Mouse (Mus musculus) forebrain, embryonic 15.5 days (tissue): Measurements from ENCODE around the gene Aldh3b3. TPM values are rescaled to one million over a fixed set of nuclear protein-coding genes. Genes with fewer than 3 reads are reported as not detected.
"Not testable (repeated sequence)": the region's sequence is repeated elsewhere in the genome, so short reads cannot be mapped to it uniquely, and the experiment has no call there.

Source experiments
- ATAC-seq: fragments of 200-750 bp; cut with Nextera tagmentation; replicated peaks from 2 replicates; pipeline ENCODE4 v1.8.0; 2017; ENCODE audit warnings: mild to moderate bottlenecking, moderate TSS enrichment, moderate library complexity
- H3K27ac ChIP-seq: fragments of 300-500 bp; sonication (generic); replicated peaks from 2 replicates; pipeline ENCODE4 v1.5.1; 2015; ENCODE audit warnings: mild to moderate bottlenecking, inconsistent platforms
- H3K27me3 ChIP-seq: fragments of 300-500 bp; sonication (generic); 2 replicates; pipeline ENCODE4 v1.6.1; 2015; ENCODE audit warnings: inconsistent platforms
- H3K36me3 ChIP-seq: fragments of 300-500 bp; sonication (generic); 2 replicates; pipeline ENCODE4 v1.6.1; 2015; ENCODE audit warnings: mild to moderate bottlenecking, inconsistent platforms
- H3K4me1 ChIP-seq: fragments of 300-500 bp; sonication (generic); 2 replicates; pipeline ENCODE4 v1.6.1; 2015; ENCODE audit warnings: inconsistent platforms
- H3K4me2 ChIP-seq: fragments of 300-500 bp; sonication (generic); replicated peaks from 2 replicates; pipeline ENCODE4 v1.6.1; 2015; ENCODE audit warnings: mild to moderate bottlenecking, inconsistent platforms
- H3K4me3 ChIP-seq: fragments of 300-500 bp; sonication (generic); 2 replicates; pipeline ENCODE4 v1.5.1; 2015; ENCODE audit warnings: mild to moderate bottlenecking, inconsistent platforms
- H3K9ac ChIP-seq: fragments of 300-500 bp; sonication (generic); replicated peaks from 2 replicates; pipeline ENCODE4 v1.6.1; 2015; ENCODE audit warnings: mild to moderate bottlenecking, inconsistent platforms
- H3K9me3 ChIP-seq: fragments of 300-500 bp; sonication (generic); 2 replicates; pipeline ENCODE4 v1.6.1; 2016; ENCODE audit warnings: inconsistent platforms
- WGBS: fragments of 180-500 bp; shearing (Covaris S2); methylation state at CpG from one replicate; pipeline ENCODE4 v1.1.7; 2015; ENCODE audit warnings: mixed read lengths; 5-methylcytosine and 5-hydroxymethylcytosine counted together
- polyA plus RNA-seq: library from polyadenylated mRNA; unstranded; fragments of >200 nt; fragmentation: Nextera tagmentation; extraction: Ambion mirVana; gene quantifications from 2 replicates; pipeline ENCODE4 v1.2.1, GENCODE M21; 2015

Aldh3b3 gene
- polyA plus RNA-seq, 1 experiment from 2014 or later: not detected

GRCm38 (mm10) chr19:3960211-3960610 lies 1.8 kb downstream of the Aldh3b3 start:
- H3K4me2 ChIP-seq: no peak overlapping the region
- no peaks in the 10 kb centered on the region for H3K27me3 ChIP-seq
- no peaks in the 10 kb centered on the region for H3K36me3 ChIP-seq
- no peak for ATAC-seq
- no peaks in the 10 kb centered on the region for H3K9me3 ChIP-seq
- H3K4me3 ChIP-seq: no peak overlapping the region
- peaks cover 3% of the 10 kb centered on the region; the same call in 1 of the 2 replicates for H3K4me1 ChIP-seq
- no peak overlapping the region for H3K9ac ChIP-seq
- no peak overlapping the region for H3K27ac ChIP-seq
- 83% methylated on average over 5 of the region's 5 CpGs for WGBS

- ATAC-seq: peak; percentile 51
- not testable (repeated sequence) for H3K36me3 ChIP-seq, H3K9ac ChIP-seq, H3K27me3 ChIP-seq, H3K4me3 ChIP-seq, H3K9me3 ChIP-seq, H3K4me2 ChIP-seq, H3K27ac ChIP-seq, H3K4me1 ChIP-seq
- 51% methylated on average over 6 of the region's 6 CpGs for WGBS
Measured at GRCm38 (mm10) chr19:3961805-3962204, 3.4 kb downstream of the Aldh3b3 start.

GRCm38 (mm10) chr19:3962469-3962868 lies 4.0 kb downstream of the Aldh3b3 start:
- Histone ChIP-seq H3K4me1 (peaks cover 3% of the 10 kb centered on the region; the same call in 1 of the 2 replicates), H3K4me2 (no peak overlapping the region), H3K9ac (no peak overlapping the region), H3K36me3 (no peaks in the 10 kb centered on the region), H3K27ac (no peak overlapping the region), H3K4me3 (no peak overlapping the region), H3K27me3 (no peaks in the 10 kb centered on the region), H3K9me3 (no peaks in the 10 kb centered on the region)
- 18% methylated on average over 2 of the region's 2 CpGs for WGBS
- ATAC-seq: no peak

- Histone ChIP-seq H3K9ac (no peak overlapping the region), H3K4me1 (peaks cover 3% of the 10 kb centered on the region; the same call in 1 of the 2 replicates), H3K4me3 (no peak overlapping the region), H3K36me3 (no peaks in the 10 kb centered on the region), H3K27me3 (no peaks in the 10 kb centered on the region), H3K9me3 (no peaks in the 10 kb centered on the region), H3K4me2 (no peak overlapping the region), H3K27ac (no peak overlapping the region)
- 82% methylated on average over 4 of the region's 4 CpGs for WGBS
- ATAC-seq: no peak
Measured at GRCm38 (mm10) chr19:3964030-3964429, 5.6 kb downstream of the Aldh3b3 start.

- H3K4me1 ChIP-seq: peaks cover 2% of the 10 kb centered on the region; the same call in 1 of the 2 replicates
- no peak overlapping the region for H3K4me3 ChIP-seq
- H3K9me3 ChIP-seq: no peaks in the 10 kb centered on the region
- H3K36me3 ChIP-seq: no peaks in the 10 kb centered on the region
- H3K9ac ChIP-seq: no peak overlapping the region
- WGBS: 66% methylated on average over 11 of the region's 11 CpGs
- ATAC-seq: no peak
- H3K4me2 ChIP-seq: no peak overlapping the region
- no peak overlapping the region for H3K27ac ChIP-seq
- H3K27me3 ChIP-seq: no peaks in the 10 kb centered on the region
Measured at GRCm38 (mm10) chr19:3966330-3967075, 8.1 kb downstream of the Aldh3b3 start.

GRCm38 (mm10) chr19:3967258-3967657 lies 8.8 kb downstream of the Aldh3b3 start:
- Histone ChIP-seq H3K4me1 (no peaks in the 10 kb centered on the region), H3K4me2 (no peak overlapping the region), H3K4me3 (no peak overlapping the region), H3K9me3 (no peaks in the 10 kb centered on the region), H3K36me3 (no peaks in the 10 kb centered on the region), H3K9ac (no peak overlapping the region), H3K27me3 (no peaks in the 10 kb centered on the region), H3K27ac (no peak overlapping the region)
- 72% methylated on average over 3 of the region's 3 CpGs for WGBS
- ATAC-seq: no peak

- no peaks in the 10 kb centered on the region for H3K9me3 ChIP-seq
- 58% methylated on average over 9 of the region's 9 CpGs for WGBS
- no peaks in the 10 kb centered on the region for H3K27me3 ChIP-seq
- no peaks in the 10 kb centered on the region for H3K36me3 ChIP-seq
- no peaks in the 10 kb centered on the region for H3K4me1 ChIP-seq
- no peak within 1 kb of the TSS for H3K4me3 ChIP-seq
- no peak within 1 kb of the TSS for H3K27ac ChIP-seq
- no peak for ATAC-seq
- no peak within 1 kb of the TSS for H3K4me2 ChIP-seq
- H3K9ac ChIP-seq: no peak within 1 kb of the TSS
Measured at GRCm38 (mm10) chr19:3972229-3972628, 13.8 kb downstream of the Aldh3b3 start, which contains the start of gene Aldh3b2. Aldh3b2 (plus strand) TSS chr19:3972328.

- H3K4me3 ChIP-seq, H3K9ac ChIP-seq, H3K4me1 ChIP-seq, H3K4me2 ChIP-seq, H3K36me3 ChIP-seq, H3K9me3 ChIP-seq, H3K27me3 ChIP-seq: not testable (repeated sequence)
- peak; percentile 41; the same call in 1 of the 2 replicates for ATAC-seq
- 0 out of 2 replicates have a peak overlapping the region, but pooled peaks have one; percentile 19 for H3K27ac ChIP-seq
- WGBS: 63% methylated on average over 6 of the region's 6 CpGs
Measured at GRCm38 (mm10) chr19:3974608-3975007, 16.2 kb downstream of the Aldh3b3 start.

GRCm38 (mm10) chr19:3975866-3976265 lies 17.4 kb downstream of the Aldh3b3 start:
- H3K36me3 ChIP-seq: no peaks in the 10 kb centered on the region
- no peaks in the 10 kb centered on the region for H3K27me3 ChIP-seq
- WGBS: 85% methylated on average over 2 of the region's 2 CpGs

GRCm38 (mm10) chr19:3980309-3980708 lies 21.9 kb downstream of the Aldh3b3 start:
- Histone ChIP-seq H3K9ac (no peak overlapping the region), H3K4me1 (0 out of 2 replicates have a peak, but pooled peaks cover 3% of the 10 kb centered on the region), H3K27me3 (no peaks in the 10 kb centered on the region), H3K4me2 (no peak overlapping the region), H3K9me3 (no peaks in the 10 kb centered on the region), H3K36me3 (no peaks in the 10 kb centered on the region), H3K4me3 (no peak overlapping the region), H3K27ac (no peak overlapping the region)
- peak; percentile 87 for ATAC-seq
- WGBS: 11% methylated on average over 4 of the region's 4 CpGs

More at GRCm38 (mm10) chr19:3975866-3976265, 17.4 kb downstream of the Aldh3b3 start:
- H3K4me3 ChIP-seq: no peak overlapping the region
- 0 out of 2 replicates have a peak, but pooled peaks cover 3% of the 10 kb centered on the region for H3K4me1 ChIP-seq
- H3K27ac ChIP-seq: no peak overlapping the region
- H3K9me3 ChIP-seq: no peaks in the 10 kb centered on the region
- no peak overlapping the region for H3K4me2 ChIP-seq
- no peak for ATAC-seq
- no peak overlapping the region for H3K9ac ChIP-seq

- 0 out of 2 replicates have a peak, but pooled peaks cover 3% of the 10 kb centered on the region for H3K4me1 ChIP-seq
- H3K4me2 ChIP-seq: no peak overlapping the region
- no peaks in the 10 kb centered on the region for H3K27me3 ChIP-seq
- H3K4me3 ChIP-seq: no peak overlapping the region
- no peak for ATAC-seq
- no peaks in the 10 kb centered on the region for H3K36me3 ChIP-seq
- no peaks in the 10 kb centered on the region for H3K9me3 ChIP-seq
- 78% methylated on average over 9 of the region's 9 CpGs for WGBS
- no peak overlapping the region for H3K27ac ChIP-seq
- H3K9ac ChIP-seq: no peak overlapping the region
Measured at GRCm38 (mm10) chr19:3980917-3981316, 22.5 kb downstream of the Aldh3b3 start.

GRCm38 (mm10) chr19:3983527-3984200 lies 25.2 kb downstream of the Aldh3b3 start:
- H3K4me3 ChIP-seq: no peak overlapping the region
- 34% methylated on average over 9 of the region's 9 CpGs for WGBS
- H3K4me2 ChIP-seq: no peak overlapping the region
- H3K9ac ChIP-seq: no peak overlapping the region
- no peaks in the 10 kb centered on the region for H3K27me3 ChIP-seq
- ATAC-seq: no peak
- H3K4me1 ChIP-seq: 0 out of 2 replicates have a peak, but pooled peaks cover 3% of the 10 kb centered on the region
- no peaks in the 10 kb centered on the region for H3K36me3 ChIP-seq
- no peak overlapping the region for H3K27ac ChIP-seq
- H3K9me3 ChIP-seq: no peaks in the 10 kb centered on the region
